Mouse (Mus musculus) olfactory bulb, adult 2 months (tissue): ENCODE measurements around the gene Mtm1.

ENCODE experiments used
- CTCF ChIP-seq: fragments of 200-500 bp; IDR thresholded peaks from 2 replicates; pipeline ENCODE4 v1.5.1; 2012; ENCODE audit warnings: low read depth, mild to moderate bottlenecking, low read length, moderate library complexity; ENCODE audit not compliant: insufficient read depth
- POLR2A ChIP-seq: fragments of 200-500 bp; IDR thresholded peaks from 2 replicates; pipeline ENCODE4 v1.6.1; 2012; ENCODE audit warnings: mild to moderate bottlenecking, low read depth, low read length, moderate library complexity; ENCODE audit not compliant: insufficient read depth

- no peak for TF ChIP-seq CTCF
- no peak for TF ChIP-seq POLR2A
Observed at GRCm38 (mm10) chrX:71215113-71215708, 4.6 kb downstream of the Mtm1 start.
